Mouse (Mus musculus) olfactory bulb, adult 2 months (tissue): ENCODE results near the gene Sec24b. TPM values are rescaled to one million over a fixed set of nuclear protein-coding genes. Genes with fewer than 3 reads are reported as not detected.

Source experiments
- H3K27ac ChIP-seq: fragments of 200-500 bp; 2 replicates; pipeline ENCODE4 v1.5.1; 2012; ENCODE audit warnings: low read depth, low read length; ENCODE audit not compliant: insufficient read depth
- H3K4me1 ChIP-seq: fragments of 200-500 bp; 2 replicates; pipeline ENCODE4 v1.6.1; 2012; ENCODE audit warnings: low read length; ENCODE audit not compliant: control insufficient read depth, insufficient read depth
- H3K4me3 ChIP-seq: fragments of 200-500 bp; 2 replicates; pipeline ENCODE4 v1.5.1; 2012; ENCODE audit warnings: mild to moderate bottlenecking, low read depth, low read length, moderate library complexity; ENCODE audit not compliant: insufficient read depth
- CTCF ChIP-seq: fragments of 200-500 bp; IDR thresholded peaks from 2 replicates; pipeline ENCODE4 v1.5.1; 2012; ENCODE audit warnings: low read depth, mild to moderate bottlenecking, low read length, moderate library complexity; ENCODE audit not compliant: insufficient read depth
- POLR2A ChIP-seq: fragments of 200-500 bp; IDR thresholded peaks from 2 replicates; pipeline ENCODE4 v1.6.1; 2012; ENCODE audit warnings: mild to moderate bottlenecking, low read depth, low read length, moderate library complexity; ENCODE audit not compliant: insufficient read depth
- WGBS: fragments of 180-500 bp; shearing (Covaris S2); methylation state at CpG from one replicate; pipeline ENCODE4 v1.1.7; 2018; 5-methylcytosine and 5-hydroxymethylcytosine counted together
- polyA plus RNA-seq: library from polyadenylated mRNA; stranded (reverse); fragments of >200 nt; gene quantifications from 2 replicates; pipeline ENCODE4 v1.2.4, GENCODE M21; 2012; ENCODE audit warnings: low replicate concordance; ENCODE audit not compliant: missing spikeins, insufficient read depth, insufficient read length

Sec24b gene
- polyA plus RNA-seq, 1 experiment: not detected

DNA sequence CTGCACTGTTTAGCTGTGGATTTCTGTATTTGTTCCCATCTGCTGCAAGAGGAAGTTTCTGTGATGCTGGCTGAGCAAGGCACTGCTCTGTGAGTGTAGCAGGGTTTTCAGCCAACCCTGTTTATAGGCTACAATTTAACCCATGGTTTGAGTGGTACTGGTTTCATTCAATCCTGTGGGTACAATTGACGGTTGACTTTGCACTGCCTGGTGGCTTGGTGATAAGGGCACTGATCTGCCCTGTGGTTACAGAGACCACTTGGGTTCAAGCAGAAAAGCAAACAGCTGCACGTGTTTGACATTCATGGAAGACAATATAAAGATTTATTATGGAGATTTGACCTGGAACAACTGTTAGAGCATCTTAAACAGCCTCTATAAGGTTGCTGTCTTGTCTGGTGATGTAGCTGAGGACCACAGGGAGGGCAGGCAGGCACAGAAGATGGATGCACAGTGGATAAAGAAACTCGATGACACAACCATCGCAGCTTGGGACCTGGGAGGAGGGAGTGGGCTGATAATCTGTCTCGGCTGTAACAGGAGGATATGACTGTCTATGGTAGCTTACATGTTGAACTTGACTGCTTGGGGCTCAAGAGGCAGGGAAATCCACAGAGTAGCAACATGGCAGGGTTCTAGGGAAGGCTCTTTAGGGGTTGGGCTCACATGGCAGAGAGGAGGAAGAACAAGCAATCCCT is 115.0 kb downstream of the Sec24b start:
- TF ChIP-seq CTCF (no peak), POLR2A (no peak)

DNA sequence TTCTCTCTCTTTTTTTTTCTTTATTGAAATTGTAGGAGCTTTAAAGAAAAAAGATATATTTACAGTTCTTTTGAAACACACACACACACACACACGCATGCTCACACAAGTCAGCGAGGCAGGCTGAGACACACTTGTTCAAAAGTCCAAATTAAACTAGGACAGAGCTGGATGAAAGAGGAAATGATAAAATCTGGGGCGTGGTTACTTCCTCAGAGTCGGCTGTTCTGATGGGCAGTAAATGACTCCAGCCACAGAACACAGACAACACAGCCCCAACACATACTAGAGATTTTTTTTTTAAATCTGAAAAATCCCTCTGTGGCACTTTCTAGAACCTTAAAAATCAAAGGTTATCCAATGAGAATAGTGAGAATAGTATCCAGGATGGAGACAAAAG is 117.5 kb downstream of the Sec24b start:
- no peak overlapping the region for H3K27ac ChIP-seq
- H3K4me1 ChIP-seq: peaks cover 3% of the 10 kb centered on the region; the same call in 1 of the 2 replicates
- H3K4me3 ChIP-seq: no peak overlapping the region
- TF ChIP-seq CTCF: no peak
- no peak for TF ChIP-seq POLR2A
- 84% methylated on average over 4 of the region's 4 CpGs for WGBS

More for the DNA sequence above, 115.0 kb downstream of the Sec24b start:
- WGBS: 81% methylated on average over 5 of the region's 5 CpGs
- Histone ChIP-seq H3K27ac (no peak overlapping the region), H3K4me1 (0 out of 2 replicates have a peak, but pooled peaks cover 3% of the 10 kb centered on the region), H3K4me3 (no peak overlapping the region)

DNA sequence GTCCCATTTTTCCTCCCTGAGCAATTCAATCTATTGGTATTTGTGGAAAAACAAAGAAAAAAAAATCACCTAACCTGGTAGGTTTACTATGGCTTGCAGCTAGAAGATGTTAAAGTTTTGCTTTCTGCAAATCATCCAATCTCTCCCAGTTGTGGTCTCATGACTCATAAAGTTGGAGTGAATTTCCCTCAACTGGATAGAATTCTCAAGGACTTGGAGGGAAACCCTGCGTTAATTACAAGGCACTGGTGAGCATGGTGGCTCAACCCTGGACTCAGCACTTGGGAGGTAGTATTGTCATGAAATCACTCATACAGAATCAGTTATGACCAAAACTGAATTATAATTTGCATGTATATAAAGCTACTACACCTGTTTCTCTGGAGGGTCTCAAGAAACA is 120.1 kb downstream of the Sec24b start:
- TF ChIP-seq POLR2A (no peak), CTCF (no peak)
- WGBS: 81% methylated on average over 1 of the region's 1 CpGs
- no peak overlapping the region for H3K4me3 ChIP-seq

DNA sequence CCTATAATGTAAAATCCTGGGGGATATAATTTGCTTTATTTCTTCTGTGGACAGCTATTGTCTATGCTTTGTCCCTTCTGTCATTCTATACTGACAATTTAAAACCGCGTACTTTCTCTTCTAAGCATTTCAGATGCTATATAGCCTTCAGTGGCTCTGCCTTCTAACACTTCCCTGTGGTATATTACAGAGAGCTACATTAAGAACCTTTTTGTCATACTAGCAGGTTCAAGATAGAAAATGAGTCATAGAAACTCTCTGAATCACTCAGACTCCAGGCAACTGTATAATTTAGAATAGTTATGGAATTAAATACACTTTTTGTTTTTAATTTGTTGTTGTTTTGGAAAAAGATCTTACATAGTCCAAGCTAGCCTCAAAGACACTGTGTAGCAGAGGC is 120.6 kb downstream of the Sec24b start:
- Histone ChIP-seq H3K27ac (no peak overlapping the region), H3K4me1 (peaks cover 5% of the 10 kb centered on the region), H3K4me3 (no peak overlapping the region)
- TF ChIP-seq CTCF (no peak), POLR2A (no peak)
- WGBS: 50% methylated on average over 2 of the region's 2 CpGs

More for the DNA sequence above, 120.1 kb downstream of the Sec24b start:
- no peak overlapping the region for H3K27ac ChIP-seq
- H3K4me1 ChIP-seq: peaks cover 3% of the 10 kb centered on the region

DNA sequence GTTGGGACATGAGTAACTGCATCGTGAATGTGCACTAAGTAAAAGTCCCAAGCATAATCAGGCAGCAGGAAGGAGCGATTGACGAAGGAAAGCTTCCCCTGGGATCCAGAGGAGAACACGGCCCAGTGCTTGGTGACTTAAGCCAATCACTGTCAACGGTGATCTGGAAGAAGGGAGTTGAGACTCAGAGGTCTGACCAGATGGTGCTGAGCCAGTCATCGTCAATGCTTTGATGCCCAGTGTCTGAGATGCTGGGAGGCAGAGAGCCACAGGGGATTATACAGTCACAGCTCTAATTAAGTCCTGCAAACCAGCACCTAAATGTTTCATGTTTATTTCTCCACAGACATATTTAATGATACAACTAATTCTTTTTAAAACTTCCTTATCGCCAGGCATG is 122.3 kb downstream of the Sec24b start:
- WGBS: 64% methylated on average over 7 of the region's 7 CpGs
- TF ChIP-seq CTCF (no peak), POLR2A (no peak)
- peaks cover 9% of the 10 kb centered on the region for H3K4me1 ChIP-seq
- H3K4me3 ChIP-seq: no peak overlapping the region
- H3K27ac ChIP-seq: no peak overlapping the region

DNA sequence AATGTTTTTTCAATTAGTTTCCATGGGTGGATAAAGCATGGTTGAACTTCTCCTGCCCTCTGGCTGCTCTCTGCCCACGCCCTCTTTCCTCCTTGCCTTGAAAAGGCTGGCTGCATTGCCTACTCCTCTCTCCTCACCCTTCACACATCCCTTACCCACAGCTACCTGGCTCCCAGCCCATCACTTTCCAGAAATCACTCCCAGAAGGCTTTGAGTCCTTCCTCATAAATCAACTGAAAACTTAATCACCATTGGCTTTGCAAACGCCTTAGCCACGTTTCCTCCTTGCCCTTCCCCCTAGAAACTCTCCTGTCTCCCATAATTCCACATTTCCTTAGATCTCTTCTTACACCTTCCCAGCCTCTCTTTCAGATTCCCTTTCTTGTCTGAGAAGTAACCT is 123.5 kb downstream of the Sec24b start:
- no peak overlapping the region for H3K4me3 ChIP-seq
- peaks cover 9% of the 10 kb centered on the region for H3K4me1 ChIP-seq
- H3K27ac ChIP-seq: peak overlapping the region; percentile 61; the same call in 1 of the 2 replicates
- 53% methylated on average over 3 of the region's 3 CpGs for WGBS
- TF ChIP-seq CTCF (no peak), POLR2A (no peak)

DNA sequence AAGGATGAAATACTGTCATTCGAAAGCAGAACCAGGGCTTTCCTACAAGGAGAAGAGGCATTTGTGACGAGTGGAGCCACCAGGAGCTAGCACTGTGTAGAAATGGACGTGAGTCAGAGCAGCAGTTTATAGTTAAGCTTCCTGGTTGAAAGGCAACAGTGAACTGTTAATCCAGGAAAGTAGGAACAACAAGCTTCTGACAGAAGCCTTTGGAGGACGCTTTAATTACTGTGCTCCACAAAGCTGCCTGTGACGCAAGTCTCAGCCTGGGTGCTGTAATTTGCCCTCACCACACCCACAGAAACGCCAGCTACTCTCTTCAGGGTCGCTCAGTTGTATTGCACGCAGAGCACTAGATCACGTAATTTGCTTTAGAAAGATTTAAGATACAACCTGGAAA is 124.8 kb downstream of the Sec24b start:
- Histone ChIP-seq H3K27ac (peak overlapping the region; percentile 83), H3K4me1 (peaks cover 9% of the 10 kb centered on the region), H3K4me3 (no peak overlapping the region)
- TF ChIP-seq POLR2A (no peak), CTCF (no peak)
- WGBS: 9% methylated on average over 9 of the region's 9 CpGs

Other genes starting within 250 kb of the Sec24b start
- gene Rrh, start 239.0 kb downstream of the Sec24b start, polyA plus RNA-seq: not detected in 2 replicates
- not detected in 2 replicates for gene Gar1, start 230.2 kb downstream of the Sec24b start, polyA plus RNA-seq
- gene Cfi, start 225.7 kb downstream of the Sec24b start, polyA plus RNA-seq: not detected in 2 replicates
- not detected in 2 replicates for gene Pla2g12a, start 182.9 kb downstream of the Sec24b start, polyA plus RNA-seq
- not detected in 2 replicates for gene Casp6, start 160.1 kb downstream of the Sec24b start, polyA plus RNA-seq
- gene Mcub, start 91.3 kb downstream of the Sec24b start, polyA plus RNA-seq: not detected in 2 replicates
- gene Col25a1, start 69.9 kb upstream of the Sec24b start, polyA plus RNA-seq: not detected in 2 replicates